Mouse (Mus musculus) liver, adult (tissue): Measurements from ENCODE around the gene Rasgrp2.

Source experiments
- GATA4 ChIP-seq: IDR thresholded peaks from 2 replicates; pipeline ENCODE4 v1.6.1; 2014; ENCODE audit warnings: mild to moderate bottlenecking, low read length; ENCODE audit not compliant: insufficient replicate concordance

The Rasgrp2 gene

GRCm38 (mm10) chr19:6399285-6400095 is at the start of gene Rasgrp2:
Gene Rasgrp2, plus strand, starts transcription at chr19:6399340.
- TF ChIP-seq GATA4, result peak; percentile 26; the same call in 1 of the 2 replicates

GRCm38 (mm10) chr19:6351431-6352106 is 47.6 kb upstream of the Rasgrp2 start:
- no peak for TF ChIP-seq GATA4

- no peak for TF ChIP-seq GATA4
These were observed 47.0 kb upstream of the Rasgrp2 start for GRCm38 (mm10) chr19:6352107-6352505.

- no peak for TF ChIP-seq GATA4
These were observed 45.1 kb upstream of the Rasgrp2 start for GRCm38 (mm10) chr19:6354030-6354429.

- no peak for TF ChIP-seq GATA4
These were observed 37.8 kb upstream of the Rasgrp2 start for GRCm38 (mm10) chr19:6361291-6361690.

- no peak for TF ChIP-seq GATA4
These were observed 36.1 kb upstream of the Rasgrp2 start for GRCm38 (mm10) chr19:6363091-6363410.

GRCm38 (mm10) chr19:6363411-6364240 is 35.5 kb upstream of the Rasgrp2 start, which contains the start of gene Sf1:
Gene Sf1, plus strand, starts transcription at chr19:6363690.
- no peak for TF ChIP-seq GATA4

- TF ChIP-seq GATA4, result no peak
These were observed 34.8 kb upstream of the Rasgrp2 start for GRCm38 (mm10) chr19:6364317-6364725.

- no peak for TF ChIP-seq GATA4
These were observed 34.3 kb upstream of the Rasgrp2 start for GRCm38 (mm10) chr19:6364842-6365241.

GRCm38 (mm10) chr19:6370175-6370574 is 29.0 kb upstream of the Rasgrp2 start:
- TF ChIP-seq GATA4, result no peak

- TF ChIP-seq GATA4, result no peak
These were observed 26.7 kb upstream of the Rasgrp2 start for GRCm38 (mm10) chr19:6372433-6372832.

- TF ChIP-seq GATA4, result no peak
These were observed 25.4 kb upstream of the Rasgrp2 start for GRCm38 (mm10) chr19:6373539-6374400.

GRCm38 (mm10) chr19:6374571-6374970 is 24.6 kb upstream of the Rasgrp2 start:
- no peak for TF ChIP-seq GATA4

GRCm38 (mm10) chr19:6375423-6376254 is 23.5 kb upstream of the Rasgrp2 start:
- TF ChIP-seq GATA4, result no peak
